Mouse (Mus musculus): ENCODE results near the gene Ttc7b. TPM values are rescaled to one million over a fixed set of nuclear protein-coding genes. Genes with fewer than 3 reads are reported as not detected.

Gene Ttc7b
- total RNA-seq, 2 experiments from 2014 or later = 229 to 246 TPM

DNA sequence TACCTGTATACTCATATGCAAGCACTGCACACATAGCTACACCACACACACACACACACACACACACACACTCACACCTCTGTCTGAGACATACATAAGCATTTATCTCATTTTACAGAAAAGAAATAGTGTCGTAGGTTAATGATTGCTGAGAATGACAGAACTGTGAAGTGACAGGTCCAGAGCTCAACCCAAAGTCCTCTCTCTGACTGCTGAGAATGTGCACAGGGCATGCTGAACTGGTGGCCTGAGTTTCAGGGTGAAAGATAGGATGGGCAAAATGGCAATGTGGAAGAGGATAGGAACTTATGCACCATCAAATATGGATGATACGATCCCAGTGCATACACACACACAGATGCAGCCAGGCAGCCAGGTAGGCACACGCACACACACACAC lies 120.5 kb downstream of the Ttc7b start:
- no peak for DNase-seq (ENCODE audit: low spot score in 2 of 2)
- intact Hi-C loops (cut with DNase I) = no loop called here

DNA sequence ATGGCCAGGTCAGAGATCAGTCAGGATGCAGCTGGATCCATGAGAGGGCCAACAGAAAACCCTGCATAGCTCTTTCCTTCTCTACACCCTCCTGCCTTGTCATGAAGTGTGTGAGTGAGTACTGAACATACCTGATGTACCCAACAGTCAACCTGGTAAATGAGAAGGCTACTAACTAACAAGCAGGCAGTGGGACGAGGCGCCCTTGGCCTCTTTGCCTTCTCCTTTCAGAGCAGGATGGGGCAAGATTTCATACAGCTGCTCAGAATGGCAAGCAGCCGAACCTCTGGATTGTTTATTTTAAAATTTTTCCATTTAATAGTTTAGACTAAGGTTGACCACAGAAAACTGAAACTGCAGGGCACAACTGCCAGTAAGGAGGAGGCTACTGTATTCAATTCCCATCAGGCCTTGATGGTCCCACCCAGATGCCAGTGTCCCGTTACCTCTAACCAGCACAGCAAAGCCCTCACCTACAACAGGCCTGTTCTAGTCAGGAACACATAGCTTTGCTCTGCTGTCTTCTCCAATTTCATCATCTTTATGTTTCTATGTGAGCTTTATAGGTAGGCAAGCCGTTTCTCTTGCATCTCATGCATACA lies 121.4 kb downstream of the Ttc7b start:
- DNase-seq (ENCODE audit: low spot score in 2 of 2) = no peak
- intact Hi-C loops (cut with DNase I) = loop anchor here (5.0 kb wide), 1 partner anchor 37 kb away; no protein-coding TSS in a partner anchor

DNA sequence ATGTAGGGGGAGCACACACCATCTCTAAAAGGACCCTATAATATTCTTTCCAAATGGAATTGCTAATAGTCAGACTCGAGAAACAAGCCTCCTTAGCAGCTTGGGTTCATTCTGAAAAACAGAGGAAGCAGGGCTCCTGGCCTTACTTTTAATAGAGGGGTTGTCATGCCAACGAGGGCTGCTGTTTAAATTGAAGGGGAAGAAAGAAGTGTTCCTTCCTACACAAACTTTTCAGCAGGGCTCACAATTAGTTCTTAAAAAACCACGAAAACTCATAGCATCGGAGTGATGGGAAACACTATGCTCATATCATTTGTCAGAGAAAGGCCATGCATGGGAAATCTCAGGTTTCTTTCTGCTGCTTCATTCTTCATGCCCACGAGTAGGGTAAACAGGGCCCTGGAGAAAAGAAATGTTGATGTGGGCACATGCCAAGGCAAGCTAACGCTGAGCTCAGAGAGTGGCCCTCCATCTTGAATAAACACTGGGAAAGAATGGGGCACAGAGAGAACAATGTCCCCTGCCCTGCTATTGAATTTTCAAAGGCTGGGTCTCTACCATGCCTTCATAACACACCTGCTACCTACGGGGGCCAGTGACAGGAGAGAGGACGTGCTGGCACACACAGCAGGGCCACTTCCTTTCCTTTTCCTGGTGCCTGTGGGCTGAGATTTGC lies 122.2 kb downstream of the Ttc7b start:
- intact Hi-C loops (cut with DNase I) = loop anchor here (5.0 kb wide), 1 partner anchor 36 kb away; no protein-coding TSS in a partner anchor
- no peak for DNase-seq (ENCODE audit: low spot score in 2 of 2)

DNA sequence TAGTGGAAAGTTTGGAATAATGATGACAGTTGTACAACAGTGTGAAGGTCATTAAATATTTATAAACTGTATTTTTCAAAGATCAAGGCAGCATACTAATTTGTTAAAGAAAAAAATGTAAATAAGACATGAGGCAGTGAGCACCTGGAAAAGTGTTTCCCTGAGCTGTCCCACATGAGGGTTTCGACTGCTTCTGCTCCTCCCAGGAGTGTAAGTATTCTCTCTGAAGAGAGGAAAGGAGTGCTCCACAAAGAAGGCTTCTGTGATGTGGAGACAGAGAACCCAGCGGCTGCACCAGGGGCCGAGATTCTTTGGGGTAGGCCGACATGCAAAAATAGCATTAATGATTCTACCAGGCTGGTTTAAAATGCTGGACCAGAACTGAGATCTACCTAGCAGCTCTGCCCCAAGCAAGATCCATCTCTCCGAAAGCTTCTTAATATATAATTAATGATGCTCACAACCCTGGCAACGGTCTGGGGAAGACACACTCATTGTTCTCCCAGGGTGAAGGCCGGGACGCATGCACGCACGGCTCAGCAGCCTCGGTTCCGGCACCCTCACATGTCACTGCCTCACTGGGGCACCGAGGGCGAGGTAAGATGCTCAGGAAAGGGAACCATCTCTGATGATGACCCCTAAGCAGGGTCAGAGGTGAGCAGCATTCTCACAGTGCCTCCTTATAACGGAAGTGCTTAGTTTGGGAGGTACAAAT lies 123.0 kb downstream of the Ttc7b start:
- no peak for DNase-seq (ENCODE audit: low spot score in 2 of 2)
- intact Hi-C loops (cut with DNase I) = loop anchor here (5.0 kb wide), 1 partner anchor 35 kb away; no protein-coding TSS in a partner anchor

DNA sequence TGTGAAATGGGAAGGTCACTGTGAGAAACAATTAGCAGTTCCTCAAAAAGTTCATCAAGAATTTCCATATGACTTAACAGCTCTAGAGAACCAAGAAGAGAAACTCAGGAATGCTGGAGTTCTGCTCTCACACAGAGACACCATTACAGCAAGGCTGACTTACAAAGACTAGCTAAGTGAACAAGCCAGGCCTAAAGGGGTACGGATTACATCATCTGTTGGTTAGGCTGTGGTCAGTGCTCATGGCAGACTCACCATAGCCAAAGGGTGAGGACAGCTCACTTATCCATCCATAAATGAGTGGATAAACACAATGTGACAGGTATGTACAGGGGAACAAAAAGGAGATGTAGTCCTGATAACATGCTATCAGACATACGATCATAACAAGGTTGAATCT lies 123.8 kb downstream of the Ttc7b start:
- no peak for DNase-seq (ENCODE audit: low spot score in 2 of 2)
- intact Hi-C loops (cut with DNase I) = loop anchor here (5.0 kb wide), 1 partner anchor 35 kb away; no protein-coding TSS in a partner anchor

DNA sequence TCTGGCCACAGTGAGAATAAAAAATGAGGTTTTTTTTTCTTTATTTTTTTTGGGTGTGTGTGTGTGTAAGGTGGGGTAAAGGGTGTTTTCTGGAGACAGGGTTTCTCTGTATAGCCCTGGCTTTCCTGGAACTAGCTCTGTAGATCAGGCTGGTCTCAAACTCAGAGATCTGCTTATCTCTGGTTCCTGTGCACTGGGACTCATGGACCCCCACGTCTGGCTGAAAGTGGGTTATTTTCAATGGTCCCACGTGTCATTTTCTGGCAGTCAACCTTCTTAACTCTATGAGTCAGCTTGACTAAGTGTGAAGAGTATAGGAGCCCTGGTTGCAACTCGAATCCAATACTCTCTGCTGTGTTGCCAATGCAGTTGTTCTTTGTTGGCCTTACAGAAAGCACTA lies 127.1 kb downstream of the Ttc7b start:
- intact Hi-C loops (cut with DNase I) = no loop called here
- DNase-seq (ENCODE audit: low spot score in 2 of 2) = no peak

DNA sequence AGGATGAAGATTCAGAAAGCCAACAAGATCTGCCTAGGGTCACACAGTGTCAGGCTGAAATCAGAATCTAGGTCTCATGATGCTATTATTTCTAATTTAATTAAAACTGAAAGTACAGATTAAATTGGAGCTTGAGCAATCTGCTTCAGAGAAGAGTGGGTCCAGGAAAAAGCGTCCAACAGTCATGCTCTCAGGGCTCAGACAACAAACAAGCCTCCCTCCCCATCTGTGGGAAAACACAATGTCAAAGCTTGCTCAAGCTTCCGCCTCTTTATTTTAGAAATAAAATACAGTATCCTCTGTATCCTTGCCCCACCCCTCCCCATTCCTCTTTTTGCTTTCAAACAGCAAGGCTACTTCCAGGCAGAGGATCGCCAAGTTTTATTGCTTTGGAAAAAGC lies 127.5 kb downstream of the Ttc7b start:
- intact Hi-C loops (cut with DNase I) = no loop called here
- DNase-seq (ENCODE audit: low spot score in 2 of 2) = no peak

DNA sequence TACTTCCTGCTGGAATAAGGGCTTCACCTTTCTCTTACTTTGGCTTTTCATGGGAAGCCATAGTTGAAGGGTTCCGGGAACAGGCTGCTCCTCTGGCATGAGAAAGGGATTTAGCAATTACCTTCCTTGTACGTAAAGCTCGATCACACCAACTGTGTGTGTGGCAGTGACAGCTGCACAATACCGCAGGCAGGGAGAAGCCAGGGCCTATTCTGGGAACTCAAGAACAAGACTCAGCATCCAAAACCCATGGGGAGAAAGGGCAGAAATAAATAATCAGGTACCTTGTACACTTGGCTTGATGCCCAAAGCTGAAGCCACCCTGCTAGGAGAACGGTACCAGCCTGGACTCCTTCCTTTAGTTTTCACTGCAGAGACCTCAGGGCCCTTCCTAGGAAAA lies 128.2 kb downstream of the Ttc7b start:
- intact Hi-C loops (cut with DNase I) = no loop called here

DNA sequence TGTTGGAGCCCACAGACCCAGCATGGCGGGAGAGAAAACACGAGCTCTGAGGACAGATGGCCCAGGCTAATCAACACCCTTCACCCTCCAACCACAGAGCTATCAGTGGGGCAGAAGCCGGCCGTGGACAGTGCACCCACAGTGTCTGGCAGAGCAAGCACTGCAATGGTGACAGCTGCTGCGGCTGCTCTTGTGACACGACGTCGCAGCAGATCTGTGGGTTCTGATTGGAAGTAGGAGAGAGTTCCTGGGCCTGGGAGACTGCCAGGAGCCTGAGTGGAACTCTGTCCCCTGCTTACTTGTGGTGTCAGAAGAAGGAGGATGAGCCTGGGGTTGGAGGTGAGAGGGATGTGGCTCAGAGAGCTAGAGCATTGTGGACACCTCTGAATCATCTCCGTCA lies 128.7 kb downstream of the Ttc7b start:
- intact Hi-C loops (cut with DNase I) = no loop called here
- no peak for DNase-seq (ENCODE audit: low spot score in 2 of 2)

More for the DNA sequence above, 128.2 kb downstream of the Ttc7b start:
- DNase-seq (ENCODE audit: low spot score in 2 of 2) = peak in 1 of 2 experiments; percentile 38

DNA sequence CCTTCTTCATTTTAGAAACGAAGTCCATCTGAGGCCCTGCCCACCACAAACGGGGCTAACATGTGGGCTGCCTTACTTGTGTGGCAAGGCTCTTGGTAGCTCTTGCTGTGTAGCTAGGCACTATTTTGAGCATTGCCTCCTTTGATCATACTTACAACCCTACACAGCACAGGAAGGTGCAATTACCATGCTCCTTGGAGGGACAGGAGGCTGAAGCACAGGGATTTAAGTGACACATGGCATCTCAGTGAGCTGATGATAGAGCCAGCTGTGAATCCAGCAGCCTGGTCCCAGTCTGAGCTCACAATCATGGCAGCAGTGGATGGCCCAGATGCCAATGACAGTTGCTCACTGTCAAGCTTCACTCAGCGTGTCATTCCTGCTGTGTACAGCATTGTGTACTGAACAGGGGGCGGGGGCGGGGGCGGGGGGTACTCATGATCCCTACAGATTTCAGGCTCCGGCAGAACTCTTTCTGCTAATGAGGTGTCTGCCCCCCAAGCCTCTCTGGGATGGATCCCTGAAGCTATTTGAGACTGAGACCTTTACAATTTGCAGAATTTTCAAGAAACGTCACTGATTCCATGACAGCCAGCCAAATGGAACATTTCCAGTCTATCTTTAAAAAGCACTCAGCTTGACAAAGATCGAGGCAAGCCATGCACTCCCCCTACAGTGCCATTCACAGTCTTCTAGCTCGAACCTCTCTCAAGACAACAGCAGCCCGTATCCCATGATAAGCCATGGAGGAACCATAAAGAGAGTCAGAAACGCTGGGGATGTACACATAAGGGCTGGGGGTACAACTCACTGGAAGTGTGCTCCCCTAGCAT lies 130.5 kb downstream of the Ttc7b start:
- intact Hi-C loops (cut with DNase I) = no loop called here
- DNase-seq (ENCODE audit: low spot score in 2 of 2) = no peak

DNA sequence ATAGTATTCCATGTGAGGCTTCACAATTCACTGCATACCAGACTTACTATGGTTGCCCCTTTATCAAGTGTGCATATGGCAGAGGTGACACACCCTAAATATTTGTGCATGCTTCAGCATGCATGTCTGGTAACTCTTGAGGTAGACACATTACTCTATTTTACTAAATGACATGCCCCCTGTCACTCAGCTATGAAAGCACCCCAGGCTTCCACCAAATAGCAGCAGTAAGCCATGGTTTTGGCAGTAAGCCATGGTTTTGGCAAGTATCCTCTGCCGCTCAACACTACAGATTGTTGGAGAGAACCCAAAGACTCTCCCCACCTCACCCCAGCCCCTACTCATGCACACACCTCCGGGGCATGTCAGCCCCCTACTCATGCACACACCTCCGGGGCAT lies 134.4 kb downstream of the Ttc7b start:
- no peak for DNase-seq (ENCODE audit: low spot score in 2 of 2)
- intact Hi-C loops (cut with DNase I) = no loop called here

DNA sequence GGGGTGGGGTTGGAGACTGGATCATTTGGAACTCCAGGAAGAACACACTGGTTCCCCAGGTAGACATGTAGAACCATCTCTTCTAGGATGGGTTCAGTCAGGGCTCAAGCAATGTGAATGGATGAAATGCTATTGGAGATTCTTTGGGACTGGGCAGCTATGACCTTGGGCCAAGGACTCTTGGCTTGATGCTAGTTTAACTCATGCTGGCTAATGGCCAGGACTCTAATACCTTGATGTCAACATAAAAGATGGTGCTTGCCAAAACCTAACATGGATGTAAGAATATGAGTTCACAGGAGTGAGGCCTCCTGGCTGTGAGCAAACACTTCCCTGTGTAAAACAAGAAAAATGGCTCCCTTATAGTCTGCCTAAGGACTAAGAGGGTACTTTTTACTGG lies 138.1 kb downstream of the Ttc7b start:
- no peak for DNase-seq (ENCODE audit: low spot score in 2 of 2)
- intact Hi-C loops (cut with DNase I) = no loop called here

DNA sequence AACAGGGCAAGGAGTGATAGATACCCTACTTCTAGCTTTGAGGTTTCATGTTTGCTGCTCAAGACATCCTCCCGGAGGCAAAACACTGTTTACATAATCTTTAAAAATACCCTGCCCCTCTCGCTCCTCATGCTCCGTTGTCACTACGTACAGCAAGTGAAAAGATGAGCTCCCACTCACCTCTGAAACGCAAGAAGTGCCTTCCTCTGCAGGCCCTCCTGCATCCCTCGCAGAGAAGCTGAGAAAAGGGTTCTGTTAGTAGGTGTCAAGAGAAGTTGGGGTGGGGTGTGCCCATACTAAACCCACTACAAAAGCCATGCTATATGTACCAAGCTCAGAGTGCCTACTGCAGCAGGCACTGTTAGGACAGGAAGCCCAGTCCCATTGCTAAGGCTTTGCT lies 138.7 kb downstream of the Ttc7b start:
- DNase-seq (ENCODE audit: low spot score in 2 of 2) = peak in 1 of 2 experiments; percentile 44
- intact Hi-C loops (cut with DNase I) = no loop called here

DNA sequence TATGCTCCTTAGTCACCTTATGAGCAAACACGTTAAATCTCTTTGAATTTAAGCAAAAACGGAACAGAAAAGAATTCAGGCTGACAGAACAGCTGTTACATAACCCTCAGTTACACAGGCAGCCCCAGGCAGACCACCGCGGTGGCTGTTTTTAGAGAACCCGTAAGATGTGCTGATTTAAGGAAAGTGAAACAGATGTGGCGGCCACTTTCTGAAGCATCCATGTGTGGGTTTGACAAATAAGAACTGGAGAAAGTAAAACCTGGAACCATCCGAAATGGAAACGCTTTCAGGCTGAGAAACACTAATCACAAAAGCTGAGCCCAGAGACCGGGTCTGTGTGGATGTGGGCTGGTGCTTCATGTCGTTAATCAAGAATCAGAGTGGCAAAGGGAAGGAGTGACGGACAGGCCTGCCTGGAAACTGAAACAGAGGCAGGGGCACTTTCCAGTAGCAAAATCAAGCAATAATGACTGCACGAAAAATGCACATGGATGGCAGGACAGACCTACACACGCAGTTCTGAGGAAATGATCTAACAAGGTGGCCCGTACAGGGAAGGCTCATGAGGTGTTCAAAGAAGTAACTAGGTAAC lies 139.8 kb downstream of the Ttc7b start:
- intact Hi-C loops (cut with DNase I) = no loop called here
- no peak for DNase-seq (ENCODE audit: low spot score in 2 of 2)

DNA sequence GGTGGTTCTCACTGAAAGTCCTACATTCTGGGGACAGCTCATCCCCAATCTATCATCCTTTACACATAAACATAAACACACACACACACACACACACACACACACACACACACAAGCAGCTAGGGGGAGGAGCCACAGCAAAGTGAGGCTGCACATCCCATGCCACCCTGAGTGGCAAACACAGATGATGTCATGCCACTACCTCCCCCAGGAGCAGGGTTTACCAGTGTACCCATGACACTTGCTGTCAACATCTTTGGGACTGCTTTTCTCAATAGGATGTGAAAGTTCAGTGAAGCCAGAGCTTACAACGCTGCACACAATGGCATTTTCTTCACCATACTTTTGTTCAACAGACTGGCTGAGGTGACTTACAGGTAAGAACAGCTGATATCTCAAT lies 140.8 kb downstream of the Ttc7b start:
- no peak for DNase-seq (ENCODE audit: low spot score in 2 of 2)
- intact Hi-C loops (cut with DNase I) = loop anchor here (5.0 kb wide), 1 partner anchor 42 kb away; no protein-coding TSS in a partner anchor

DNA sequence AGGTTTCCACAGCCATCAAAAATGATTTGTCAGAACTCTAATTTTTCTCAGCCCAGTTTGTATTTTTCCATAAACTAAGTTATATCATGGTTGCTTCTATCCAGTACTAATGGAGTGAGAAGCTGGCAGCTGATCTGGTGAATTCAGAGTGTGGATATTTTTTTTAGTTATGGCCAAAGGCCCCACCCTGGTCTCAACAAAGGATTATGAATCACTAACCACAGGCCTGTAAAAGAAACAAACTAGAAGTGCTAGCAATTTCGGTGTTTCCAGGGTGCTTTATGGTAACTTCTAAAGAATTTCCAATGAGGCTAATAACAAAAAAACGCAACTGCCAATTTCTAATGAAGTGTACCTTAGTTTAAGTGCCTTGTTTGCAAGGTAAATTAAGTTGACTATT lies 142.4 kb downstream of the Ttc7b start:
- intact Hi-C loops (cut with DNase I) = loop anchor here (5.0 kb wide), 1 partner anchor 44 kb away; no protein-coding TSS in a partner anchor
- DNase-seq (ENCODE audit: low spot score in 2 of 2) = no peak

DNA sequence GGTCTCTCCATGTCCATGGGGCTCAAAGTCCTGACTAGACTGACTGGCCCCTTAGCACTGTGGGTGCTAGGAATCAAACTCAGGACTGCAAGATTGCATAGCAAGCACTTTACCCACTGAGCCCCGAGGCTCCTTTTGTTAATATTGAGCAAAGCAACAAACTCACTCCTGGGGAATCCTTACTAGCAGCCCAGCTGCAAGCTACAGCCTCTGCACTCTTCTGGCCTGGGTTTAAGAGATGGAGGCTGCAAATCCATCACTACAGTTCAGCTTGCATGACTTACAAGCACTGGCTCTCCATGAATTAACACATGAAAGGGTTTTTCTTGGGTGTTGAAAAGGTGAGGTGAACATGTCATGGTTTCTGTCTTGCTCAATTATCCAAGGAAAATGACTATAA lies 142.8 kb downstream of the Ttc7b start:
- DNase-seq (ENCODE audit: low spot score in 2 of 2) = no peak
- intact Hi-C loops (cut with DNase I) = loop anchor here (5.0 kb wide), 1 partner anchor 45 kb away; no protein-coding TSS in a partner anchor

DNA sequence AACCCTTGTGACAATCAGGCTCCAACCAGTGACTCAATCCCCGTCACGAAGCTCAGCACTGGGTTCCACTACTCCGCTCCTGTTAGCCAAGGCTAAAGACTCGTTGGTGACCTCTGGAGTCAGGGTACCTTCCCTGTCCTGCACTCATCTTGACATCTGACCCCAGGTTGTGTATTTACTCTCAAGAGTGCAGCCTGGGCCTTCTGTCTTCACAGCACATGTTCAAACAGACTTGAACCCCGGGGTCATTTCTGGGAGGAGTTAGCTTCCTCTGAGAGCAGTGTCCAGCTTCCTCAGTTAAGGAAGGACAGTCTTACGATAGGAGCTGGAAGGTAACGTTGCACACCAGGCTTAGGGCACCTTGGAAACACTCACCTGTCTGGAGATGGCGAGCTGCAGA lies 144.8 kb downstream of the Ttc7b start:
- intact Hi-C loops (cut with DNase I) = loop anchor here (5.0 kb wide), 1 partner anchor 46 kb away; no protein-coding TSS in a partner anchor
- no peak for DNase-seq (ENCODE audit: low spot score in 2 of 2)

DNA sequence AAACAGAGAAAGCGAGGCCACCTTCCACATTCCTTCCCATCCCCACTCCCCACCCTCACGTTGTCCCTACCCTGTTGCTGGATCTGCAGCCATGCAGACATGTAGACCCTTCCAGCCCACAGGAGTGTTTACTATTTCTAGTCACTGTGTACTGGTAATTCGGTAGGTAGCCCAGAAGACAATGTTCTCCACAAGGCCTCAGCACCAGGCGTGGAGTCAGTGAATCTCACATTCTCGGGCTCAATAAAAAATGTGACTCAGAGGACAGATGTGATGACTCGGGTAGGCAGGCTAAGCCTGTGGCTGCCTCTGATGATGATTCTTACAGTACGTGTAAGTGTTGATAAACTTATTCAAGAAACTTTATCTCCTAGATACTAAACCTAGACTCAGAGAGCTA lies 147.8 kb downstream of the Ttc7b start:
- intact Hi-C loops (cut with DNase I) = no loop called here
- no peak for DNase-seq (ENCODE audit: low spot score in 2 of 2)
